Mouse (Mus musculus) ES-E14 (cell line): ENCODE results near the gene Trpv6. TPM values are rescaled to one million over a fixed set of nuclear protein-coding genes. Genes with fewer than 3 reads are reported as not detected.

ENCODE experiments used
- DNase-seq: peaks from one replicate; pipeline ENCODE4 v3.0.0-alpha.2; 2013; ENCODE audit warnings: low read depth, low spot score
- H3K27ac ChIP-seq: 2 replicates; pipeline ENCODE4 v1.5.1; 2012; ENCODE audit warnings: low read depth, mild to moderate bottlenecking, low read length, moderate library complexity, mixed read lengths; ENCODE audit not compliant: poor library complexity, insufficient read depth, severe bottlenecking
- H3K36me3 ChIP-seq: 2 replicates; pipeline ENCODE4 v1.6.1; 2012; ENCODE audit warnings: mild to moderate bottlenecking, low read length, moderate library complexity, mixed read lengths; ENCODE audit not compliant: control insufficient read depth, poor library complexity, insufficient read depth, severe bottlenecking
- H3K4me1 ChIP-seq, 2 experiments: fragments of 150-350 bp in 1 of 2; sonication (generic) in 1 of 2; 2 replicates each; pipeline ENCODE4 v1.6.1; 2012; ENCODE audit warnings: low read length in 2 of 2, mild to moderate bottlenecking in 1 of 2, mixed read lengths in 1 of 2; ENCODE audit not compliant: control insufficient read depth in 2 of 2, insufficient read depth in 2 of 2, poor library complexity in 1 of 2
- H3K4me3 ChIP-seq, 2 experiments: fragments of 150-350 bp in 1 of 2; sonication (generic) in 1 of 2; 2 replicates each; pipeline ENCODE4 v1.5.1; 2012; ENCODE audit warnings: low read length in 2 of 2, low read depth in 1 of 2, mild to moderate bottlenecking in 1 of 2, mixed read lengths in 1 of 2; ENCODE audit not compliant: insufficient read depth in 1 of 2, poor library complexity in 1 of 2, severe bottlenecking in 1 of 2
- H3K9ac ChIP-seq: 2 replicates; pipeline ENCODE4 v1.6.1; 2012; ENCODE audit warnings: low read depth, mild to moderate bottlenecking, low read length, mixed read lengths; ENCODE audit not compliant: poor library complexity, insufficient read depth, severe bottlenecking
- H3K9me3 ChIP-seq: fragments of 150-350 bp; sonication (generic); 2 replicates; pipeline ENCODE4 v1.6.1; 2012; ENCODE audit warnings: low read depth, mild to moderate bottlenecking, low read length; ENCODE audit not compliant: control insufficient read depth, insufficient read depth
- CHD2 ChIP-seq: IDR thresholded peaks from 2 replicates; pipeline ENCODE4 v1.6.1; 2014; ENCODE audit warnings: mild to moderate bottlenecking, low read depth, low read length, inconsistent platforms
- HCFC1 ChIP-seq: IDR thresholded peaks from 2 replicates; pipeline ENCODE4 v1.6.1; 2012; ENCODE audit warnings: low read length, inconsistent platforms, borderline replicate concordance; ENCODE audit not compliant: insufficient read depth
- MAFK ChIP-seq: IDR thresholded peaks from 2 replicates; pipeline ENCODE4 v1.6.1; 2014; ENCODE audit warnings: mild to moderate bottlenecking, low read depth, low read length, inconsistent platforms; ENCODE audit not compliant: insufficient read depth
- ZC3H11A ChIP-seq: IDR thresholded peaks from 2 replicates; pipeline ENCODE4 v1.6.1; 2012; ENCODE audit warnings: low read depth, mild to moderate bottlenecking, inconsistent platforms, low read length, borderline replicate concordance
- ZNF384 ChIP-seq: IDR thresholded peaks from 2 replicates; pipeline ENCODE4 v1.6.1; 2012; ENCODE audit warnings: low read depth, low read length, inconsistent platforms
- in situ Hi-C, 2 experiments: fragments of 600-800 bp; cut with MboI; formaldehyde crosslinking; loops; one replicate each; pipeline ENCODE4 v1.15.1; 2025; ENCODE audit warnings: low sequenced_read_pairs in 2 of 2, inconsistent platforms in 1 of 2; ENCODE audit not compliant: unreplicated experiment in 2 of 2
- total RNA-seq: library from RNA; depleted of rRNA; stranded (reverse); fragments of 300-350 nt; gene quantifications from 2 replicates; pipeline ENCODE4 v1.2.3, GENCODE M21; 2012

The Trpv6 gene
- total RNA-seq, 1 experiment: 0.18 TPM

DNA sequence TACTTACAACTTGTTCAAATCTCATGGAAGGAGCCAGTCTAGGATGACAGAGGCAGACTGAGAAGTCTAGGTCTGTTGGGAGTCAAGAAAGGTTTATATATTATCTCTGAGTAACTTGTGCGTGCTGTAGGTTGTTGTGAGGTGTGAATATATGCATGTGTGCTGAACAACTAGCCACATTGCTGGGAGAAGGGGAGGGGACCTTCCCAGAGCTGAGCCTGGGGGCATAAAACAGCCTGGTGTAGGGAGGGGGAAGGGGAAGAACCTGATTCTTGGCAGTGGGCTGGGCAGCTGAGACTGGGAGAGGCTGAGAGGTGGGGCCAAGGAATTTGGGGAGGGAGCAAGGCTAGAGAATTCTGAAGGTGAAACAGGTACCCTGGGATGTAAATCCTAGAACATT is 44.5 kb upstream of the Trpv6 start, which contains the start of gene Trpv5:
Gene Trpv5, minus strand, starts transcription at position 101 of the 400 bp plus-strand sequence.
- TF ChIP-seq ZC3H11A (no peak), MAFK (no peak), HCFC1 (no peak), CHD2 (no peak), ZNF384 (no peak)
- no peak within 1 kb of the TSS for H3K9ac ChIP-seq
- H3K27ac ChIP-seq: no peak within 1 kb of the TSS
- H3K36me3 ChIP-seq: no peaks in the 10 kb centered on the region
- H3K4me3 ChIP-seq: no peak within 1 kb of the TSS
- peaks cover 0 to 3% of the 10 kb centered on the region in 2 experiments; a peak in 1 of 4 replicates for H3K4me1 ChIP-seq
- in situ Hi-C loops: no loop called here
- DNase-seq: no peak
- H3K9me3 ChIP-seq: no peaks in the 10 kb centered on the region

DNA sequence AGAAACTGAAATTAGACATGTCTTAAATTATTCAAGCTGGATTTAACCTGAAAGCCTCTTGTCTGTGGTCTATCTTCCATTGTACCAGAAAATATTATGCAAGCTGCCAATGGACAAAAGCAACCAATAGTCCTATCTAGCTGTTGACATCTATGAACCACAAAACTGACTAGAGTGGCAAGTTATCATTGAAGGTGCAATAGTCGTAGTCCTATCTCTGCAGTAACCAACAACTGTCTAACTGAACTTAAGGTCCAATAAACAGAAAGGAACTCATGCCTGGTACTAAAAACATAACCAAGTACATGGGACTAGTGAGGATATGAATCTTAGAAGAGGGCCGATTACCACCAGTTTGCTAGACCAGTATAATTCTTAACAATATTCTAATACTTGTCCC is 40.3 kb upstream of the Trpv6 start:
- no peak overlapping the region for H3K4me3 ChIP-seq
- in situ Hi-C loops: no loop called here
- no peak overlapping the region for H3K27ac ChIP-seq
- H3K36me3 ChIP-seq: no peaks in the 10 kb centered on the region
- no peak overlapping the region for H3K9ac ChIP-seq
- no peak for DNase-seq
- peaks cover 0 to under 1% of the 10 kb centered on the region in 2 experiments; a peak in 1 of 4 replicates for H3K4me1 ChIP-seq
- H3K9me3 ChIP-seq: no peaks in the 10 kb centered on the region
- TF ChIP-seq HCFC1: no peak
- TF ChIP-seq ZNF384: no peak
- no peak for TF ChIP-seq MAFK
- TF ChIP-seq ZC3H11A: no peak
- TF ChIP-seq CHD2: no peak

DNA sequence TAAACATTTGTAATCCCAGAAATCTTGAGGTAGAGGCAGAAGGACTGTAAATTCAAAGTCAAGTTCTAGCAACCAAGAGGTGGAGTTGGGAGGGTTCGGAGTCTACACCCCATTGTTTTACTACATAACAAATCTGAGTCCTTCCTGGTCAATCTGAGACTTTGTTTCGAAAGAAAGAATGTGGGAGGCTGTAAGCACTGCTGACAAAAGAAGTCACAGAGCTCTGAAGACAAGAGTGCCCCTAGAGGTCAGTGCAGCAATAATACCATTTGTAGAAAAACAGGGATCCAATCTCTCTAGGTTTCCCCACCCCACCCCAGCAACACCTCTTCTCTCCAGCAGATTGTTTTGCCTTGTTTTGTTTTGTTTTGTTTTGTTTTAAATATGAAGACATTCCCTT is 26.1 kb upstream of the Trpv6 start:
- TF ChIP-seq ZNF384 (no peak), MAFK (no peak), ZC3H11A (no peak), CHD2 (no peak), HCFC1 (no peak)
- H3K9me3 ChIP-seq: no peaks in the 10 kb centered on the region
- DNase-seq: peak; percentile 25
- no peaks in the 10 kb centered on the region for H3K4me1 ChIP-seq
- H3K9ac ChIP-seq: no peak overlapping the region
- H3K4me3 ChIP-seq: no peak overlapping the region
- no peak overlapping the region for H3K27ac ChIP-seq
- in situ Hi-C loops: no loop called here
- H3K36me3 ChIP-seq: no peaks in the 10 kb centered on the region

DNA sequence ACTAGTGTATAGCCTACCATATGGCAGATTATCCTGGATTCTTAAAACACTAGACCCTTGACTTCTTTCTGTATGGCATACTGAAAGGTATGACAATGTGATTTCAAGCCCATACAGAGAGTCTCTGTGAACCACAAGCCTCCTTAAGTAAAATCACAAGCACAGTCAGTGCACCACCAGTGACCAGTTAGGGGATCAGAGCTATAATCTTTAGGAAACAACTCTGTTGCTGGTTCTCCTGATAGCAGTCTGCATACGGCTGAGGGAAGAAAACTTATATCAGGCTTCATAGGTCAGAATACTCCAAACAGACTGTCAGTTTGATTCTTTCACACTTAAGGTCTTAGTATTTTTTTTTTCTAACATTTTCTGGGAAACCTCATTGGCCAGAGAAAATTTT is 22.3 kb upstream of the Trpv6 start:
- in situ Hi-C loops: no loop called here
- no peaks in the 10 kb centered on the region for H3K9me3 ChIP-seq

DNA sequence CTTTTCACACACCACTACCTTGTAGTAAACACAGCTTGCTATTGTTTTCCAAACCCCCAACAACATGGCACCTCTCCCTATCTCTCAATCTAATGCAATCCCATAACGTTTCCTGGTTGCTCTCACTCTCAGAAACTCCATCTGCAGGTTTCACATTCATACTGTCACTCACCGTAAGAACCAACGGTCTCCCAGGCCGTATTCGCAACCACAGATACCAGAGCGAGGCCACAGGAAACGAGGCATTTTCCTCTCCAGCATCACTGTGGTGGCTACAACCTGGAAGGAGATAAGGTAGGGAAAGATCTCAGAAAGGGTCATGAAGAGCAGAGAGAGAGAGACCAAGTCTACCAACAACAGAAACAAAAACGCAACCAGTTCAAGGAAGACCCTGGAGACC is 18.4 kb upstream of the Trpv6 start:
- in situ Hi-C loops: no loop called here
- H3K9ac ChIP-seq: no peak overlapping the region
- no peak for DNase-seq
- H3K27ac ChIP-seq: no peak overlapping the region
- H3K4me1 ChIP-seq: no peaks in the 10 kb centered on the region
- H3K36me3 ChIP-seq: no peaks in the 10 kb centered on the region
- TF ChIP-seq ZNF384 (no peak), CHD2 (no peak), MAFK (no peak), HCFC1 (no peak), ZC3H11A (no peak)
- no peaks in the 10 kb centered on the region for H3K9me3 ChIP-seq
- no peak overlapping the region for H3K4me3 ChIP-seq

More for the DNA sequence above, 22.3 kb upstream of the Trpv6 start:
- Histone ChIP-seq H3K4me1 (no peaks in the 10 kb centered on the region), H3K36me3 (no peaks in the 10 kb centered on the region), H3K4me3 (no peak overlapping the region), H3K27ac (no peak overlapping the region), H3K9ac (no peak overlapping the region)
- TF ChIP-seq ZNF384: no peak
- TF ChIP-seq MAFK: no peak
- TF ChIP-seq ZC3H11A: no peak
- TF ChIP-seq HCFC1: no peak
- TF ChIP-seq CHD2: no peak
- no peak for DNase-seq
